Mouse (Mus musculus) left cerebral cortex, adult 6 months (tissue): ENCODE results near the gene Gm20738. TPM values are rescaled to one million over a fixed set of nuclear protein-coding genes. Genes with fewer than 3 reads are reported as not detected.

Experiments
- long read RNA-seq, 2 experiments: library from polyadenylated mRNA; unstranded; transcript quantifications; one replicate each; pipeline ENCODE4 v2.0.0; 2019 to 2020
- polyA plus RNA-seq: library from polyadenylated mRNA; unstranded; fragments of <200 nt; fragmentation: Nextera tagmentation; gene quantifications from 2 replicates; pipeline ENCODE4 v1.2.3, GENCODE M21; 2021

Gm20738 gene
- not detected in 2 replicates for polyA plus RNA-seq
- long read RNA-seq, experiment 1: 0 reads
- long read RNA-seq, experiment 2: 0 reads

DNA sequence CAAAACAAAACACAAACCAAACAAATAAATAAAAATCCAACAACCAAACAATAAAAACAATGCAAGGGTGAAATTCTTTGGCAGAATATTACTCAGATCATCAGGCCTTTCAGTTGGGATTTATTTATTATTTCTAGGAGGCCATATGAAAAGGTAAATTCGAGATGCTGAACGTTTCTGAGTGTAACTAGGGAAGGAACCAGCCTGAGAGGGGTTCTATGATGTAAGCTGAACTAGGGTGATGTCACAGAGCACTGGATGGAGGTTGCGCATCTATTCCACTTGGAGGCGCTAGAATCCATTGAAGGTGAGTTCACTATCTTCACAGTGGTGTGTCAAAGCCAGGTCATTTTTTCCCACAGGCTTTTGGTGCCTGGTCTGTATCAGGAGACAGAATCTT is at the start of gene Gm20738:
Gene Gm20738, plus strand, starts transcription at position 301 of the 400 bp plus-strand sequence.

